Mouse (Mus musculus) lung, postnatal 0 days (tissue): ENCODE measurements at regions not wholly inside any gene's neighbourhood (a gene's known extent, or its start where the extent isn't known, plus 50 kb on each side); places are given as distances from the start of the nearest gene placed in this dataset.

Experiments used
- ATAC-seq: fragments of 200-750 bp; cut with Nextera tagmentation; 2 replicates; pipeline ENCODE4 v1.8.0; 2017; ENCODE audit warnings: moderate library complexity
- DNase-seq: peaks from one replicate; pipeline ENCODE4 v3.0.0-alpha.2; 2016; ENCODE audit warnings: low spot score
- H3K27ac ChIP-seq: fragments of 300-500 bp; sonication (generic); 2 replicates; pipeline ENCODE4 v1.5.1; 2014; ENCODE audit warnings: antibody characterized with exemption, mild to moderate bottlenecking, low read length, mixed read lengths
- H3K27me3 ChIP-seq: fragments of 300-500 bp; sonication (generic); replicated peaks from 2 replicates; pipeline ENCODE4 v1.6.1; 2014; ENCODE audit warnings: low read length, mixed read lengths; ENCODE audit not compliant: insufficient read depth
- H3K36me3 ChIP-seq: fragments of 300-500 bp; sonication (generic); 2 replicates; pipeline ENCODE4 v1.6.1; 2014; ENCODE audit warnings: low read length, mixed read lengths; ENCODE audit not compliant: insufficient read depth
- H3K4me1 ChIP-seq: fragments of 300-500 bp; sonication (generic); 2 replicates; pipeline ENCODE4 v1.6.1; 2014; ENCODE audit warnings: antibody characterized with exemption, low read depth, low read length, mixed read lengths; ENCODE audit not compliant: insufficient read depth
- H3K4me2 ChIP-seq: fragments of 300-500 bp; sonication (generic); replicated peaks from 2 replicates; pipeline ENCODE4 v1.6.1; 2014; ENCODE audit warnings: low read depth, mild to moderate bottlenecking, low read length, moderate library complexity, mixed read lengths
- H3K4me3 ChIP-seq: fragments of 300-500 bp; sonication (generic); 2 replicates; pipeline ENCODE4 v1.5.1; 2014; ENCODE audit warnings: low read depth, low read length
- H3K9ac ChIP-seq: fragments of 300-500 bp; sonication (generic); replicated peaks from 2 replicates; pipeline ENCODE4 v1.6.1; 2014; ENCODE audit warnings: low read depth, mild to moderate bottlenecking
- H3K9me3 ChIP-seq: fragments of 300-500 bp; sonication (generic); 2 replicates; pipeline ENCODE4 v1.6.1; 2016; ENCODE audit warnings: low read length, mixed read lengths
- CTCF ChIP-seq: IDR thresholded peaks from 2 replicates; pipeline ENCODE4 v1.5.1; 2016; ENCODE audit warnings: antibody characterized with exemption, mild to moderate bottlenecking
- EP300 ChIP-seq: IDR thresholded peaks from 2 replicates; pipeline ENCODE4 v1.6.1; 2016; ENCODE audit warnings: antibody characterized with exemption, mild to moderate bottlenecking, control low read depth
- WGBS: fragments of 180-500 bp; shearing (Covaris S2); extraction: QIAGEN DNeasy Blood & Tissue Kit; methylation state at CpG from one replicate; pipeline ENCODE4 v1.1.7; 2014; 5-methylcytosine and 5-hydroxymethylcytosine counted together

GRCm38 (mm10) chr12:109747201-109747600 lies 147.1 kb upstream of the Rtl1 start:
- no peak overlapping the region for H3K4me2 ChIP-seq
- no peak for DNase-seq
- no peaks in the 10 kb centered on the region for H3K9me3 ChIP-seq
- H3K4me3 ChIP-seq: no peak overlapping the region
- ATAC-seq: no peak
- WGBS: 77% methylated on average over 5 of the region's 5 CpGs
- TF ChIP-seq CTCF: no peak
- H3K4me1 ChIP-seq: no peaks in the 10 kb centered on the region
- no peak overlapping the region for H3K9ac ChIP-seq
- no peaks in the 10 kb centered on the region for H3K27me3 ChIP-seq
- no peaks in the 10 kb centered on the region for H3K36me3 ChIP-seq
- H3K27ac ChIP-seq: no peak overlapping the region

- WGBS: 57% methylated on average over 13 of the region's 13 CpGs
- ATAC-seq (no peak), DNase-seq (no peak)
- H3K27me3 ChIP-seq: no peaks in the 10 kb centered on the region
- H3K4me3 ChIP-seq: no peak overlapping the region
- TF ChIP-seq EP300: no peak
- no peak for TF ChIP-seq CTCF
- no peaks in the 10 kb centered on the region for H3K9me3 ChIP-seq
- H3K36me3 ChIP-seq: no peaks in the 10 kb centered on the region
- H3K9ac ChIP-seq: no peak overlapping the region
- no peak overlapping the region for H3K27ac ChIP-seq
- H3K4me1 ChIP-seq: no peaks in the 10 kb centered on the region
- H3K4me2 ChIP-seq: no peak overlapping the region
Measured at GRCm38 (mm10) chr12:109747776-109748175, 147.6 kb upstream of the Rtl1 start.

- TF ChIP-seq EP300 (no peak), CTCF (no peak)
- Histone ChIP-seq H3K4me2 (no peak overlapping the region), H3K27ac (no peak overlapping the region), H3K4me3 (no peak overlapping the region), H3K36me3 (no peaks in the 10 kb centered on the region), H3K9ac (no peak overlapping the region), H3K27me3 (no peaks in the 10 kb centered on the region), H3K9me3 (no peaks in the 10 kb centered on the region), H3K4me1 (no peaks in the 10 kb centered on the region)
- DNase-seq: peak; percentile 24
- 51% methylated on average over 12 of the region's 12 CpGs for WGBS
- ATAC-seq: peak; percentile 12; the same call in 1 of the 2 replicates
Measured at GRCm38 (mm10) chr12:109748326-109749059, 148.4 kb upstream of the Rtl1 start.

- TF ChIP-seq EP300 (no peak), CTCF (no peak)
- H3K4me3 ChIP-seq: no peak overlapping the region
- no peaks in the 10 kb centered on the region for H3K9me3 ChIP-seq
- no peaks in the 10 kb centered on the region for H3K4me1 ChIP-seq
- no peak overlapping the region for H3K4me2 ChIP-seq
- H3K27me3 ChIP-seq: no peaks in the 10 kb centered on the region
- ATAC-seq (peak; percentile 26), DNase-seq (peak; percentile 16)
- no peaks in the 10 kb centered on the region for H3K36me3 ChIP-seq
- WGBS: 18% methylated on average over 2 of the region's 2 CpGs
- H3K9ac ChIP-seq: no peak overlapping the region
- H3K27ac ChIP-seq: no peak overlapping the region
Measured at GRCm38 (mm10) chr12:109749256-109749655, 149.1 kb upstream of the Rtl1 start.

- 6% methylated on average over 13 of the region's 14 CpGs for WGBS
- H3K4me1 ChIP-seq: no peaks in the 10 kb centered on the region
- no peaks in the 10 kb centered on the region for H3K9me3 ChIP-seq
- no peak overlapping the region for H3K4me3 ChIP-seq
- H3K27ac ChIP-seq: no peak overlapping the region
- peak overlapping the region; percentile 33; the same call in 1 of the 2 replicates for H3K4me2 ChIP-seq
- peak; percentile 57 for TF ChIP-seq CTCF
- no peak for TF ChIP-seq EP300
- DNase-seq (peak; percentile 76), ATAC-seq (peak; percentile 82)
- H3K36me3 ChIP-seq: no peaks in the 10 kb centered on the region
- H3K9ac ChIP-seq: no peak overlapping the region
- no peaks in the 10 kb centered on the region for H3K27me3 ChIP-seq
Measured at GRCm38 (mm10) chr12:109749711-109750243, 149.6 kb upstream of the Rtl1 start.

GRCm38 (mm10) chr12:109754986-109755385 lies 154.9 kb upstream of the Rtl1 start:
- no peak for DNase-seq
- H3K27ac ChIP-seq: no peak overlapping the region

More at GRCm38 (mm10) chr12:109754986-109755385, 154.9 kb upstream of the Rtl1 start:
- Histone ChIP-seq H3K9me3 (no peaks in the 10 kb centered on the region), H3K27me3 (no peaks in the 10 kb centered on the region), H3K9ac (no peak overlapping the region), H3K4me2 (no peak overlapping the region), H3K4me1 (no peaks in the 10 kb centered on the region), H3K36me3 (no peaks in the 10 kb centered on the region), H3K4me3 (no peak overlapping the region)
- WGBS: 84% methylated on average over 7 of the region's 7 CpGs
- TF ChIP-seq EP300: no peak
- ATAC-seq: no peak
